Mouse (Mus musculus) embryonic stem cell, embryonic (primary cell): ENCODE results near the gene Slc39a11.

Source experiments
- CTCF ChIA-PET, 4 experiments: fragments of 300-600 bp in 2 of 4; fragments of 350-600 bp in 2 of 4; sonication (Branson Sonifier 250); formaldehyde crosslinking; loops; one replicate each; lab custom pipeline; 2022; ENCODE audit warnings: inconsistent platforms in 2 of 4; lab: Charles Lee
- POLR2A ChIA-PET, 4 experiments: fragments of 300-600 bp in 2 of 4; fragments of 350-600 bp in 2 of 4; sonication (Branson Sonifier 250); formaldehyde crosslinking; loops; one replicate each; lab custom pipeline; 2022; ENCODE audit warnings: antibody characterized with exemption in 4 of 4, inconsistent platforms in 1 of 4; lab: Charles Lee

The Slc39a11 gene

GRCm38 (mm10) chr11:113393366-113394150 is 256.3 kb downstream of the Slc39a11 start:
- CTCF ChIA-PET = interaction anchor here in 1 of 4 experiments (0.6 to 0.7 kb wide), 2 partner anchors 67 to 79 kb away, joined by 3 read pairs; no protein-coding TSS in a partner anchor
- POLR2A ChIA-PET = interaction anchor here in 1 of 4 experiments (1.0 to 1.5 kb wide), 3 partner anchors 11 to 193 kb away, joined by 3 read pairs; no protein-coding TSS in a partner anchor

DNA sequence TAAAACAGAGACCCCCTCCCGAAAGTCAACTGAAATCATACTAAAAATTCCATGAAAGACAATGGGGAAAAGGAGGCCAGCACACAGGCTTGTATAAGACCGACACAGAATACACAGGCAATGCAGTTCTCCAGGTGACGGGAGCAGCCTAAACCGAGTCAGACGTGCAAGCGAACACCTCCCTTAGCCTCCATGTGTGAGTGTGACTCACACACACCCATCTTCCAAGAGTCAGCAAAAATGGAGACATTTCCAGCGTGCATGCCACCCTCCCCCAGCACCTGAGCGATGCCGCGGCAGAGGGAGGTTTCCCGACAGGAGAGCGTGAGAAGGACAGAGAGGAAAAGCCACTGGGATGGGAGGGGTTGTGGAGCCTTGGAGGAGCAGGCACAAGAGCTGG is 258.2 kb downstream of the Slc39a11 start:
- CTCF ChIA-PET = interaction anchor here in 2 of 4 experiments (0.6 to 0.8 kb wide), 3 partner anchors 66 to 1179 kb away, joined by 3 to 5 read pairs (median 4); no protein-coding TSS in a partner anchor
- POLR2A ChIA-PET = interaction anchor here in 1 of 4 experiments (0.6 to 1.0 kb wide), 2 partner anchors 9 to 53 kb away, joined by 3 to 4 read pairs; no protein-coding TSS in a partner anchor

GRCm38 (mm10) chr11:113389637-113390036 is 260.2 kb downstream of the Slc39a11 start:
- CTCF ChIA-PET = interaction anchor here in 2 of 4 experiments (0.7 to 1.5 kb wide), 3 partner anchors 22 to 132 kb away, joined by 3 to 8 read pairs (median 4); no protein-coding TSS in a partner anchor
- POLR2A ChIA-PET = interaction anchor here in 2 of 4 experiments (0.6 kb wide), 2 partner anchors 454 to 804 kb away, joined by 3 to 4 read pairs; no protein-coding TSS in a partner anchor

DNA sequence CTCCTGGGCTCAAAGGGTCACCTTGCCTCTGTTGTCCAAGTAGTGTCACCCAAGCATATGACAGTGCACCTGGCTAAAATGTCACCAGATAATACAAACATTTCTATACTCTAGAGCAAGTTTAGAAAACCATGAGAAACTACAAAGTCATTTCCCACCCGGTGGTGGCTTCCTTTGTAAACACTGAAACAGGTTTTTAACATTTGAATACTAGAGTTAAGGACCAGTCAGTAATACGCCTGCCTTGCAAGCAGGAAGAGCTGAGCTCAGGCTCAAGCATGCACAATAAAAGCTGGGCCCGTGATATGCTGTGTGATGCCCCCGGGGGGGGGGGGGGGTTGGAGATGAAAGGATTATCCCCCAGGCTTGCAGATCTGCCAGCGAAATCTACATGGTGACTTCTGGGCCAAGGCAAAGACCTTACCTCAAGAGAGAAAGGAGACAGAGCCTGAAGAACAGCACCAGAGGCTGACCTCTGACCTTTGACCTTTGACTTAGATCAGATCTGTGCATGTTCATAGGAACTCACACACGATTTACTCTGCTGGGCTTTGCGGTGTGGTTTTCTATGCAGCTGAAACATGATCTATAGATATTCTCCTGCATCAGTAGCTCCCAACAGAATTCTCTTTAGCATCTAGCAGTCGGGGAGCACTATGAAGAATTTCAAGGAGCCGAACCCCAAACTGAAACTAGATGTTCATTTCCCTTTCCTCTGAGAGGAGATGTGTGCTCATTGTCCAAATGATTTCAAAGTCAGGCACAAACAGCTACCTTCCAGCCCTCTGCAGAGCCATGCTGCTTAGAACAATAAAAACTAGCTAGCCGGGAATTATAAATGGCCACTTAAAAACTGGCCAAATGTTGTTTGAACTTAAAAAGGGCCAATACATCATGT is 267.0 kb downstream of the Slc39a11 start:
- ChIA-PET POLR2A (interaction anchor here in 3 of 4 experiments (0.6 to 2.7 kb wide), 27 partner anchors 8 to 1203 kb away, joined by 3 to 13 read pairs (median 4); partner anchors contain the start of genes Cpsf4l (in 1 of the 3) and Sstr2 (in 1 of the 3)), CTCF (interaction anchor here in 3 of 4 experiments (0.5 to 1.0 kb wide), 10 partner anchors 14 to 493 kb away, joined by 3 to 12 read pairs (median 3); no protein-coding TSS in a partner anchor)

- CTCF ChIA-PET = no interaction called here
These were observed 268.3 kb downstream of the Slc39a11 start for GRCm38 (mm10) chr11:113381550-113381949.

DNA sequence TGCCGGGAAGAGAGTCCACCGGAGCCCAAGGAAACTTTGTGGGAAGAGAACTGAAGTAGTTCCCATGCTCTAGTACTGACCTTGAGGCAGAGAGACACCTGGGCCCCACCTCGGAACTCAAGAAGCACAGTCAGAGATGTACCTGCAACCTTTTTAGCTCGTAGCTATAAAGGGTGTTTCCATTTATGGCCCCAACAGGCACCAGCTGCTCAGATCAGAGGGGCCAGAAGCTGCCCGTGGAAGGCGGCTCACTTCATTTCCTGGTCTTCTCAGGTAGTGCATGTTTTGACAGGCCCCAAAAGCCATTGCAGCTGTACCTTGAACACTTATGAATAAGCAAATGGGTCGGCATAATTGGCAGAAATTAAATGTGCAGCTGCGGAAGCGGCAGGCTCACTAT is 271.0 kb downstream of the Slc39a11 start:
- CTCF ChIA-PET = interaction anchor here in 2 of 4 experiments (0.6 kb wide), 2 partner anchors 66 to 1038 kb away, joined by 3 to 4 read pairs; no protein-coding TSS in a partner anchor
- POLR2A ChIA-PET = interaction anchor here in 2 of 4 experiments (0.6 to 0.9 kb wide), 2 partner anchors 24 to 53 kb away, joined by 4 to 5 read pairs; no protein-coding TSS in a partner anchor

More at GRCm38 (mm10) chr11:113381550-113381949, 268.3 kb downstream of the Slc39a11 start:
- POLR2A ChIA-PET = interaction anchor here in 2 of 4 experiments (1.0 to 2.7 kb wide), 11 partner anchors 9 to 270 kb away, joined by 3 to 13 read pairs (median 5); no protein-coding TSS in a partner anchor

DNA sequence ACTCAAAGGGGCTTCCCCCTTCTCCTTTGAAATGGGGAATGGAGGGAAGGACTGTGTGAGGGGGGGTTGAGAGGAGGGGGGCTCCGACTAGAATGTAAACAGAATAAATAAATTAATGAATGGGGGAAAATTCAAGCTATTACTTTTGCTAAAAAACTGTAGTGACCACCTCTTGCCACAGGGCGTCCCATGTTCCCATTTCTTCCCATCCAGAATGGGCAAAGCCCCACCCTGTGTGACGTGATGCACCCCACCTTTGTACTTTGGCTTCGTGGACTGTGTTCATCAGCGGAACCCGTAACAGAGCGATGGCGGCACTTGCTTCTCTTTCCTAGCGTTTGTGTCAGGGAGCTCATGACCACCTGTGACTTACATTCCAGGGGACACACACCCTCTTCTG is 273.8 kb downstream of the Slc39a11 start:
- POLR2A ChIA-PET = interaction anchor here in 3 of 4 experiments (0.5 to 1.7 kb wide), 4 partner anchors 10 to 1538 kb away, joined by 3 to 6 read pairs (median 4); no protein-coding TSS in a partner anchor

GRCm38 (mm10) chr11:113373926-113374325 is 276.0 kb downstream of the Slc39a11 start:
- CTCF ChIA-PET = interaction anchor here in 1 of 4 experiments (0.6 kb wide), 2 partner anchors 63 to 85 kb away, joined by 4 read pairs; no protein-coding TSS in a partner anchor
- POLR2A ChIA-PET = interaction anchor here in 2 of 4 experiments (0.6 to 1.5 kb wide), 3 partner anchors 9 to 57 kb away, joined by 4 to 5 read pairs (median 4); no protein-coding TSS in a partner anchor

More for the DNA sequence above, 273.8 kb downstream of the Slc39a11 start:
- CTCF ChIA-PET = interaction anchor here (0.5 to 1.5 kb wide), 8 partner anchors 9 to 272 kb away, joined by 3 to 5 read pairs (median 3); no protein-coding TSS in a partner anchor

DNA sequence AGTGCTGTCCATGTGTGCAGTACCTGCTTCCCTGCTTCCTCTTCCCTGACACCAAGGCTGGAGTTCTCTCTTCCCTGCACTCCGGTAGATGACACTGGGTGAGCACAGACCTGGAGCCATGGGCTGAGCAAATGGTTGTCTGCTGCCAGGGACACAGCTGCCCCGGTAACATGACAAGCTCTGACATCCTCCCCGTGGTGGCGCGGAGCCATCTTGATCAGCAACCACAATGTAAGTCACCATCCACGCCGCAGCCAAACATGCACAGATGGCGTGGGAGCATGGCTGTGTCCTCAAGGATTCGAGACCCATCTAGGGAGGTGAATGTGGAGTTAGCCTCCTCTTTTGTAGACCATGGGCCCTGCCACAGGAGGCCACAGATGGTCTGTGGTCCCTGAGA is 276.5 kb downstream of the Slc39a11 start:
- CTCF ChIA-PET = no interaction called here

GRCm38 (mm10) chr11:113368046-113368445 is 281.8 kb downstream of the Slc39a11 start:
- ChIA-PET CTCF (interaction anchor here in 2 of 4 experiments (1.0 kb wide), 2 partner anchors 42 to 263 kb away, joined by 3 read pairs; no protein-coding TSS in a partner anchor), POLR2A (interaction anchor here in 1 of 4 experiments (0.9 kb wide), 1 partner anchor 68 kb away, joined by 4 read pairs; no protein-coding TSS in a partner anchor)

More for the DNA sequence above, 276.5 kb downstream of the Slc39a11 start:
- POLR2A ChIA-PET = interaction anchor here in 2 of 4 experiments (0.6 to 1.5 kb wide), 3 partner anchors 9 to 58 kb away, joined by 4 to 5 read pairs (median 4); no protein-coding TSS in a partner anchor

GRCm38 (mm10) chr11:113366257-113367030 is 283.4 kb downstream of the Slc39a11 start:
- ChIA-PET CTCF (interaction anchor here in 1 of 4 experiments (1.0 to 1.4 kb wide), 3 partner anchors 10 to 262 kb away, joined by 3 to 4 read pairs (median 3); no protein-coding TSS in a partner anchor), POLR2A (interaction anchor here in 1 of 4 experiments (0.9 to 1.3 kb wide), 2 partner anchors 16 to 34 kb away, joined by 3 to 6 read pairs; no protein-coding TSS in a partner anchor)

GRCm38 (mm10) chr11:113363739-113364138 is 286.1 kb downstream of the Slc39a11 start:
- POLR2A ChIA-PET = interaction anchor here in 2 of 4 experiments (0.9 to 1.5 kb wide), 2 partner anchors 11 to 75 kb away, joined by 3 read pairs; no protein-coding TSS in a partner anchor
- CTCF ChIA-PET = interaction anchor here in 2 of 4 experiments (0.6 to 1.3 kb wide), 4 partner anchors 37 to 231 kb away, joined by 3 to 4 read pairs (median 3); no protein-coding TSS in a partner anchor

- POLR2A ChIA-PET = interaction anchor here in 1 of 4 experiments (1.5 kb wide), 1 partner anchor 13 kb away, joined by 3 read pairs; no protein-coding TSS in a partner anchor
These were observed 287.3 kb downstream of the Slc39a11 start for GRCm38 (mm10) chr11:113362617-113363016.

DNA sequence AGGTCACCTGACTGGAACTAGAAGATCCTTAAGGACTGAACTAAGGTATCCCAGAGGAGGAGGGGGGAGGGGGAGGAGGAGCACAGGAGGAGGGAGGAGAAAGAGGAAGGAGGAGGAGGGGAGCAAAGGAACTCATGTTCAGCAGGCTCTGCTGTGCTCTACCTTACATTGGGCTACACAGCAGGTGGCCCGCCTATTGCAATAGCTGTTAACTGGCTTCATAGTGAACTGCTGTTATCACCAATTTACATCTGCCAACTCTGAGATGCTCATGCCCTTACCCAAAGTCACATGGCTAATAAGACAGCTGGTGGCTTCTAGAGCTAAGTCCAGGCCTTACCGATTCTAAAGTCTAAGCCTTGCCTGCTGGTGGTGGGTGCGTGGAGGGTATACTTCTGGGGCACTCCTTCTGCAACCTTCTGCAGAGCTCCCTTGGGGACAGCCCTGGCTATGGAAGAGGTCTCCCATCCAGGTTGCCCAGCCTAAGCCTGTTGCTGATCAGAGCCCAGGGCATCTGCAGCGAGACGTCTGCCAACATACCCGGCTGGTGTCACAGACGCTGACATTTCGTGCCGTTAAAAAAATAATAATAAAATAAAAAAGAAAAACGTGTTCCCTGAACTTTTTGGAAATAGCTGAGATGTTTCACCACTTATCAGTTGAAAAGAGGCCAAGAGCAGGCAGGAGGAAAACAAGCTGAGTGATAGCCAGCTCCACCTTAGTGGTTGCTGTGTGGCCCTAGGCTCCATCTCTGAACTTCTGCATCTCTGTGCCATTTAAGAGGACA is 289.6 kb downstream of the Slc39a11 start:
- CTCF ChIA-PET = interaction anchor here in 2 of 4 experiments (0.6 to 0.7 kb wide), 2 partner anchors 26 to 182 kb away, joined by 3 to 5 read pairs; no protein-coding TSS in a partner anchor
- POLR2A ChIA-PET = interaction anchor here in 2 of 4 experiments (0.7 to 1.9 kb wide), 4 partner anchors 22 to 114 kb away, joined by 3 to 5 read pairs (median 4); no protein-coding TSS in a partner anchor

More at GRCm38 (mm10) chr11:113362617-113363016, 287.3 kb downstream of the Slc39a11 start:
- CTCF ChIA-PET = no interaction called here

DNA sequence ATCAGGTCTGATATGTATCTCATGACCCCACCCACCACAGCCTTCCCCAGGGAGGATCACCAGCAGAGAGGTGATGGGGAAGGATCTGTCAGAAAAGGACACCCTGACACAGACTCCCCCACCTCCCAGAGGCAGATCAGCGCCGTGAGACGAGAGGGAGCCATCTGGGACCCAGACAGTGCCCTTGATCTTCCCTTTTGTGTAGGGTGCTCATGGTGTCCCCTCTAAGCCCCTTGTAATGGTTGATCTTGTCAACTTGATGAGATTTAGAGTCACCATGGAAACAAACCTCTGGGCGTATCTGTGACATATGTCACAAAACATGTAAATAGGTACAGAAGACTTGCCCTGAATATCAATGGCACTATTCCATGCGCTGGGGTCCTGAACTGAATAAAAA is 293.9 kb downstream of the Slc39a11 start:
- POLR2A ChIA-PET = no interaction called here

More for the DNA sequence above, 293.9 kb downstream of the Slc39a11 start:
- CTCF ChIA-PET = interaction anchor here in 2 of 4 experiments (0.6 to 1.5 kb wide), 3 partner anchors 30 to 259 kb away, joined by 3 to 6 read pairs (median 4); no protein-coding TSS in a partner anchor
